Mouse (Mus musculus): Measurements from ENCODE around the gene Inpp5a.

Inpp5a gene

GRCm38 (mm10) chr7:139556746-139557526, 168.0 kb downstream of the Inpp5a start:
- Histone ChIP-seq H3K36me3 (ENCODE audit: control insufficient read depth, insufficient read depth, low read length, poor library complexity, severe bottlenecking) (no peaks in the 10 kb centered on the region; the same call in 1 of the 2 replicates), H3K27me3 (ENCODE audit: control insufficient read depth, insufficient read depth, low read length, poor library complexity, severe bottlenecking) (no peaks in the 10 kb centered on the region)
- DNase-seq (ENCODE audit: low read depth, low spot score): no peak

DNA sequence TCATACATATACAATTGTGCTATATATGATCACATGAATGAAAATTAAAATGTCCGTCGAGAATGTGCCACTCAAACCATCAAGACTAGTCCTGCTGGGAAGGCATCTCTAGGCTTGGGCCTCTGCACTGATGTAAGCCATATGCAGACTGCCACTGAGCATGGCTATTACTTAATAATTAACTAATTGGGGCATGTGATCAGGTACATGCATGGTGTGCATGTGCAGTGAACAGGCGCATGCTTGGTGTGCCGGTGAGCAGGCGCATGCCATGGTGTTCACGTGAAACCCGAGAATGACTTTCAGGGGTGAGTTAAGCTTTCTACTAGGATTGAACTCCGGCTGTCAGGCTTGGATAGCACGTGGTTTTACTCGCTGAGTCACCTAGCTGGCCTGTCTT, 170.8 kb downstream of the Inpp5a start:
- Histone ChIP-seq H3K27me3 (ENCODE audit: control insufficient read depth, insufficient read depth, low read length, poor library complexity, severe bottlenecking) (no peaks in the 10 kb centered on the region), H3K36me3 (ENCODE audit: control insufficient read depth, insufficient read depth, low read length, poor library complexity, severe bottlenecking) (no peaks in the 10 kb centered on the region; the same call in none of the 2 replicates)
- no peak for DNase-seq (ENCODE audit: low read depth, low spot score)

DNA sequence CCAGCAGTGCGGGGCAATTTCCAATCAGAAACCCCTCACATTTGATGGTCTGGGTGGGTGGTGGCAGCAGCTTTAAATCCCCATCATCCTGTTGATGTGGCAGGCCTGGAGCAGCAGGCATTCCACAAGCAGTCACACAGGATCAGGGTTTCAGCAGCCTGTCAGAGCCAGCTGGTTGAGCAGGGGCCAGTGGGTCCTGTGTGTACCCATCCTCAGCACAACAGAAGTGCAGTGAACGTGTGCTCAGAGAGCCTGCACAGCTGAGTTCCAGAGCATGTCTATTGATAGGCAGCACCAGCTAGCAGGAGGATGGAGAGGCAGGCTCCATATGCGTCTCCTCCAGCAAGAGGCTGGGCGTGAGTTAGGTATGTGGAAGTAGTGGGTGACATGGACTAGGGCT, 174.5 kb downstream of the Inpp5a start:
- H3K27me3 ChIP-seq (ENCODE audit: control insufficient read depth, insufficient read depth, low read length, poor library complexity, severe bottlenecking): no peaks in the 10 kb centered on the region
- H3K36me3 ChIP-seq (ENCODE audit: control insufficient read depth, insufficient read depth, low read length, poor library complexity, severe bottlenecking): no peaks in the 10 kb centered on the region; the same call in none of the 2 replicates
- no peak for DNase-seq (ENCODE audit: low read depth, low spot score)

GRCm38 (mm10) chr7:139564161-139564560, 175.3 kb downstream of the Inpp5a start:
- Histone ChIP-seq H3K36me3 (ENCODE audit: control insufficient read depth, insufficient read depth, low read length, poor library complexity, severe bottlenecking) (no peaks in the 10 kb centered on the region; the same call in none of the 2 replicates), H3K27me3 (ENCODE audit: control insufficient read depth, insufficient read depth, low read length, poor library complexity, severe bottlenecking) (no peaks in the 10 kb centered on the region)
- DNase-seq (ENCODE audit: low read depth, low spot score): no peak

DNA sequence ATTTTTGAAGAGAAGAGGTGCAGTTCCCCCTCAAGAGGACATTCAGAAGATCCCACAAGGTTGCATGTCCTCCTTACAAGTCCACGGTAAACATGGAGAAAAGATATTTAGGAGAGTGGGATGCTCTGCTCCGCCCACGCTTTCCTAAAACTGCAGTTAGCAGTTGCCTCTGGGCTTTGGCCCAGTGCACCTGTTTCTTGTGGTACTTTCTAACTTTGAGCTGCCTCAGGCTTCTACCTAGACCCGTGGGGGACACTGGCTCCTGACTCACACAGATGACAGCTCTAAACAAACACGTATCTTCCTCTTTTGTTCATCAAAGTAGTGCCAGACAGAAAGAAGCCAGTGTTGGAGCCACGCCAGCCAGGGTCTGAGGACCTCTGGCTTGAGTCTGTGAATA, 177.1 kb downstream of the Inpp5a start:
- H3K36me3 ChIP-seq (ENCODE audit: control insufficient read depth, insufficient read depth, low read length, poor library complexity, severe bottlenecking): no peaks in the 10 kb centered on the region; the same call in 1 of the 2 replicates
- H3K27me3 ChIP-seq (ENCODE audit: control insufficient read depth, insufficient read depth, low read length, poor library complexity, severe bottlenecking): no peaks in the 10 kb centered on the region
- DNase-seq (ENCODE audit: low read depth, low spot score): no peak

DNA sequence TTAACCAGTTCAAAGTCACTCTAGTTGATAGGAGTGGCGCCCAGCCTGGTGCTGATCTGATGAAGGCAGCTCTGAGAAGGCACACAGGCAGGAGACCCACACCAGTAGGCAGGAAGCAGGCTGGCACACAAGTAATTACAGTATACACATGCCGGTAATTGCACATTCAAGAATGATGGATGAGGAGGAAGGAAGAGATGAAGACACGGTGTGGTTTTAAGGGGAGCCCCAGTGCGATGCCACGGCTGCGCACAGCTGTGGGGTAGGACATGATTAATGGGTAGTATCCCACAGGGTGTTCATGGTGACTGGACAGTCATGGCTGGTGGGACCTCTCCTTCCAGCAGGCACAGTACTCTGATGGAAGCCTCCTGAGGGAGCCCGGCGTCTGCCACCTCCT, 177.6 kb downstream of the Inpp5a start:
- no peak for DNase-seq (ENCODE audit: low read depth, low spot score)
- H3K36me3 ChIP-seq (ENCODE audit: control insufficient read depth, insufficient read depth, low read length, poor library complexity, severe bottlenecking): no peaks in the 10 kb centered on the region; the same call in 1 of the 2 replicates
- no peaks in the 10 kb centered on the region for H3K27me3 ChIP-seq (ENCODE audit: control insufficient read depth, insufficient read depth, low read length, poor library complexity, severe bottlenecking)

DNA sequence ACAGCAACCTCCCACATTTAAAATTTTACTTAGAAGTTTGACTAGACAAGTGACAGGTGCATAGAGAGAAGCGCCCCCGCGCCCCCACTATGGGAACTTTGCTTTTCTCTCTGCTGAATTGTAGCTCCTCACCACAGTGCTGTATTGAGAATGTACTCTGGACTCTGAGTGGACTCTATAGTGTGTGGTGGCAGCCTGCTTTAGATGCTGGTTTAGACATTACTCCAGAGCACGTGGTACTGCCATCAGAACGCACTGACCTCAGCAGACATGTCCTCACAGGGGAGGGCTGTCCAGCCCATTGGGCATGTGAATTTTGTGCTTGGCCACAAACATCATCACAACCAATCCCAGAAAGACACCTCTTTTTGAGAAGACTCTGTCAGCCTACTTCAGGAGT, 181.9 kb downstream of the Inpp5a start:
- no peak for DNase-seq (ENCODE audit: low read depth, low spot score)
- H3K27me3 ChIP-seq (ENCODE audit: control insufficient read depth, insufficient read depth, low read length, poor library complexity, severe bottlenecking): no peaks in the 10 kb centered on the region
- no peaks in the 10 kb centered on the region for H3K36me3 ChIP-seq (ENCODE audit: control insufficient read depth, insufficient read depth, low read length, poor library complexity, severe bottlenecking)

DNA sequence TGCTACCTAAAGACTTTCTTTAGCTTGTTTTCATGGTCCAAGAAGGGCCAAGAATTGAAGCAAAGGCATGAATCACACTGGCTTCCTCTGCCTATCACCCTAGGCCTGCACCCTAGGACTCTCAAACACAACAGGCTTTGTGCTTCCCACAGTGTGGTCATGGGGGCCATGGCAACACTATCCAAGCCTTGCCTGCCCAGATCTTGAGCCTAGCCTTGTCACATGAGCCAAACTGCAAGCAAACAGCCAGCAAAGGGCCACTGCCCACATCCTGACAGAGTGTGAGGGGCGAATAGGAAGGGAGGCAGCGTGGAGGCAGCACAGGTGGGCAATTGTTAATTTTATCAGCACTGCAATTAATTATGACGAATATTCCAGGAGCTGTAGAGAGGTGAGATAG, 183.8 kb downstream of the Inpp5a start:
- no peak for DNase-seq (ENCODE audit: low read depth, low spot score)
- no peaks in the 10 kb centered on the region for H3K36me3 ChIP-seq (ENCODE audit: control insufficient read depth, insufficient read depth, low read length, poor library complexity, severe bottlenecking)

GRCm38 (mm10) chr7:139576064-139576686, 187.3 kb downstream of the Inpp5a start:
- Histone ChIP-seq H3K27me3 (ENCODE audit: control insufficient read depth, insufficient read depth, low read length, poor library complexity, severe bottlenecking) (no peaks in the 10 kb centered on the region), H3K36me3 (ENCODE audit: control insufficient read depth, insufficient read depth, low read length, poor library complexity, severe bottlenecking) (peaks cover 4% of the 10 kb centered on the region; the same call in 1 of the 2 replicates)
- no peak for DNase-seq (ENCODE audit: low read depth, low spot score)

More for the DNA sequence above, 183.8 kb downstream of the Inpp5a start:
- H3K27me3 ChIP-seq (ENCODE audit: control insufficient read depth, insufficient read depth, low read length, poor library complexity, severe bottlenecking): no peaks in the 10 kb centered on the region

DNA sequence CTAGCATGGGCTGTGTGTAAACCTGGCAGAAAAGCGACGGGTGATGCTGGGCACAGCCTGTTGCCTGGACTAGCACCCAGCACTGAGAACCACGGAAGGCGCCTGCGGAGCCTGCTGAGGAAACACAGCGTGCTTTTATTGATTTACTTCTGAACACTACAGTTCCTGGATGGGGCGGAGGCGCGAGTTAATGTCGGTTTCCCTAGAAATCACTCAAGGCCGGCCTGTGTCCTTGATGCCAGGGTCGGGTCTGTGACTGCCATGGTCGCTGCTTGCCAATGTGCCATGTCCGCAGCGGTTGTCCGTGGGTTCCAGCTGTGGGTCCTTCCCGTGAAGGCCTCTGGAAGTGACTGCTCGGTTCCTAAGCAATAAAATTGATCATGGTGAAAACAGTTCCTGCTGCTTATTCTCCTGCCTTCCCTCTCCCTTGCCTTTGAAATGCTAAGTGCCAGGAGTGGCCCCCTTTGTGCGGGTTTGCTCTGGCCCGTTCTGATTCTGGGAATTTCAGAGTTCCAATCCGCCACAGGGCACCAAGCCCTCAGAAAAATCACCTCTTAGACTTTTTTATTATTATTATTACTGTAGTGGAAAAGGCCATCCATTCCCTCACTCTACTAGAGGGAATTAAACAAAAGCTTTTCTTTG, 190.5 kb downstream of the Inpp5a start:
- DNase-seq (ENCODE audit: low read depth, low spot score): no peak

DNA sequence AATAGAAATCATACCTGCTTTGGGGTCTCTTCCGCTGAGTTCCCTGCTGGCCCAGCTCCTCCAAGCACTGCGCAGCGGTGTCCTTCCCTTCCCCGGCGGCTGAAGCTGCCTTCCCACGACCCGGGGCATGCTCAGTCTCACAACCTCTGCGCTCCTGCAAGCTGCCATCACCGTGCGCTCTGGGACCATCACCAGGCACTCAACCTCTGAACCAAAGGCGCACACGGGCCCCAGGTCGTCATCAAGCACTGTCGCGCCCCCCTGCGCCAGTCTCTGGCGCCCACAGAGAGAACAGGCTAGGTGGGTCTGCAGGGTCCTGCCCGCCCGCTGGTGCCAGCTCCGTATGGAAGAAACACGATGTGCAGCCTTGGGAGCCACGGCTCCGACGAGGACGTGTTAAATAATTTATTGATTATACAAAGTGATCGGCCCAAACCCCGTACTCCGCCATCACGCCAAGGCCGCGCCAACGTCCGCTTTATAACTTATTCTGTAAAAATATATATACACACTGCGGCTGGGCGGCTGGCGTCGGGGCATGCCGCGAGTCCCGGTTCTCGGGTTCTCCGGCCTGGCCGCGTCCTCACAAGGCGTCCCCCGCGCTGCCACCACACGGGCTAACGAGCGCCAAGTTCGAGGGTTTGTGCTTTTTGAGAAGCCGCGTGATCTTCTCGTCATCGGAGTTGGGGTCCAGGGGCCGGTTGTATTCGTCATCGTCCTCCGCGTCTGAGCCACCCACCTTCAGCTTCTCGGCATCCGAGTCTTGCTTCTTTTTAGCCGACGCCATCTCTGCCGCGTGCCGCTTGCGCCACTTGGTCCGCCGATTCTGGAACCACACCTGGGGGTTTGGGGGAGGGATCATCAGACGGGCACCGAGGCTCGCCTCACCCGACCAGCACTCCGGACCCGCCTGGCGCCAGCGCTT, 192.2 kb downstream of the Inpp5a start:
- DNase-seq (ENCODE audit: low read depth, low spot score): no peak
- Histone ChIP-seq H3K27me3 (ENCODE audit: control insufficient read depth, insufficient read depth, low read length, poor library complexity, severe bottlenecking) (no peaks in the 10 kb centered on the region; the same call in 1 of the 2 replicates), H3K36me3 (ENCODE audit: control insufficient read depth, insufficient read depth, low read length, poor library complexity, severe bottlenecking) (peaks cover 4% of the 10 kb centered on the region; the same call in 1 of the 2 replicates)

More for the DNA sequence above, 190.5 kb downstream of the Inpp5a start:
- H3K36me3 ChIP-seq (ENCODE audit: control insufficient read depth, insufficient read depth, low read length, poor library complexity, severe bottlenecking): peaks cover 4% of the 10 kb centered on the region; the same call in 1 of the 2 replicates
- H3K27me3 ChIP-seq (ENCODE audit: control insufficient read depth, insufficient read depth, low read length, poor library complexity, severe bottlenecking): no peaks in the 10 kb centered on the region; the same call in 1 of the 2 replicates

GRCm38 (mm10) chr7:139581801-139582571, 193.1 kb downstream of the Inpp5a start:
- DNase-seq (ENCODE audit: low read depth, low spot score): no peak
- Histone ChIP-seq H3K27me3 (ENCODE audit: control insufficient read depth, insufficient read depth, low read length, poor library complexity, severe bottlenecking) (no peaks in the 10 kb centered on the region; the same call in 1 of the 2 replicates), H3K36me3 (ENCODE audit: control insufficient read depth, insufficient read depth, low read length, poor library complexity, severe bottlenecking) (peaks cover 4% of the 10 kb centered on the region; the same call in 1 of the 2 replicates)

- peaks cover 4% of the 10 kb centered on the region; the same call in 1 of the 2 replicates for H3K36me3 ChIP-seq (ENCODE audit: control insufficient read depth, insufficient read depth, low read length, poor library complexity, severe bottlenecking)
- DNase-seq (ENCODE audit: low read depth, low spot score): no peak
- H3K27me3 ChIP-seq (ENCODE audit: control insufficient read depth, insufficient read depth, low read length, poor library complexity, severe bottlenecking): no peaks in the 10 kb centered on the region; the same call in 1 of the 2 replicates
Measured at GRCm38 (mm10) chr7:139582595-139582994, 193.7 kb downstream of the Inpp5a start, which contains the start of gene Nkx6-2. TSS of gene Nkx6-2 (minus strand) at chr7:139582797.

All from splenic B cell, adult 2 months (primary cell).